In genomic region chr19:10045707-10046106, GRCm38 (mm10) we compare ENCODE assay signal across 24 mouse cellular contexts. TPM values are rescaled to one million over a fixed set of nuclear protein-coding genes. Genes with fewer than 3 reads are reported as not detected.
DNase-seq lines count a peak whose midpoint lies in the region; ATAC-seq and TF ChIP-seq lines count a peak whose summit lies in the region.
"Had no signal": no experiment of that assay in that cellular context is flagged by ENCODE, and none has a peak within 500 bp of the region (broad histone marks: within the 10 kb centered on the region; RNA-seq: fewer than 3 reads in every experiment).

No protein-coding gene starts in this region.

- H3K4me1 ChIP-seq in heart, embryonic 15.5 days (replicated peaks), result peaks cover 85% of the 10 kb centered on the region
- H3K4me1 ChIP-seq in heart, embryonic 10.5 days, result peaks cover 60% of the 10 kb centered on the region
- H3K4me1 ChIP-seq in G1E (ENCODE audit: insufficient read depth, low read depth, low read length), result peaks cover 98% of the 10 kb centered on the region

- 62% methylated on average over 2 of the region's 2 CpGs for WGBS in heart, embryonic 15.5 days
- 72% methylated on average over 2 of the region's 2 CpGs for WGBS in heart, embryonic 10.5 days

- no peak overlapping the region for H3K9ac ChIP-seq in heart, embryonic 15.5 days
- H3K9ac ChIP-seq: forebrain, embryonic 13.5 days; hindbrain, embryonic 12.5 days; neural tube, embryonic 12.5 days had no signal

- H3K36me3 ChIP-seq in heart, embryonic 15.5 days, result no peaks in the 10 kb centered on the region
- 0 out of 2 replicates have a peak, but pooled peaks cover 3% of the 10 kb centered on the region for H3K36me3 ChIP-seq in heart, embryonic 10.5 days
- peaks cover 67% of the 10 kb centered on the region for H3K36me3 ChIP-seq in G1E (replicated peaks)
- H3K36me3 ChIP-seq: hindbrain, embryonic 12.5 days; neural tube, embryonic 12.5 days had no signal

- no peak overlapping the region for H3K4me2 ChIP-seq in heart, embryonic 15.5 days
- H3K4me2 ChIP-seq: forebrain, embryonic 13.5 days; hindbrain, embryonic 12.5 days; lung, embryonic 14.5 days; neural tube, embryonic 12.5 days had no signal

- H3K27ac ChIP-seq in heart, embryonic 15.5 days, result peak overlapping the region; percentile 66
- H3K27ac ChIP-seq in heart, embryonic 10.5 days, result no peak overlapping the region
- H3K27ac ChIP-seq: forebrain, embryonic 13.5 days; hindbrain, embryonic 12.5 days; left cerebral cortex, adult 2 months; neural tube, embryonic 12.5 days had no signal

- H3K27me3 ChIP-seq in heart, embryonic 15.5 days, result no peaks in the 10 kb centered on the region
- H3K27me3 ChIP-seq in heart, embryonic 10.5 days (ENCODE audit: insufficient read depth, poor library complexity, severe bottlenecking), result no peaks in the 10 kb centered on the region
- no peaks in the 10 kb centered on the region for H3K27me3 ChIP-seq in G1E (ENCODE audit: insufficient read depth, low read length)

- TF ChIP-seq CTCF in G1E (IDR thresholded peaks at IDR 0.05; ENCODE audit: low read depth, low read length), result no peak

- ATAC-seq in heart, embryonic 15.5 days (replicated peaks; ENCODE audit: insufficient number of reproducible peaks, insufficient read depth, low FRiP score, low read depth), result no peak
- ATAC-seq in G1E (ENCODE audit: extremely low read depth, insufficient number of reproducible peaks, low FRiP score, poor library complexity, severe bottlenecking), result peak; percentile 59
- peak; percentile 58 for ATAC-seq in megakaryocyte progenitor cell, adult 5-6 weeks (replicated peaks; ENCODE audit: poor library complexity)
- ATAC-seq: forebrain, embryonic 13.5 days; intestine, postnatal 0 days had no signal

- DNase-seq in heart, embryonic 10.5 days (ENCODE audit: low spot score), result no peak
- peak; percentile 67 for DNase-seq in G1E (ENCODE audit: low spot score)
- DNase-seq in c-Kit-positive CD71-positive TER-119-negative erythroid progenitor cells, embryonic 14.5 days (ENCODE audit: low read depth), result peak; percentile 68
- no peak for DNase-seq in cerebellum, adult 11-12 months
- no peak for DNase-seq in Muller cell, postnatal 12 days (ENCODE audit: inconsistent ontology term)
- DNase-seq: adrenal gland, postnatal 25 days; B cell, adult 2 months; cerebellum, adult 11 months; cerebellum, postnatal 10 days; gastrocnemius, postnatal 10 days; kidney, postnatal 4 days; lung, embryonic 14.5 days; midbrain, embryonic 14.5 days; right cerebral cortex, postnatal 14 days; spleen, adult 18-20 months had no signal

- no peaks in the 10 kb centered on the region for H3K9me3 ChIP-seq in heart, embryonic 15.5 days (replicated peaks)
- H3K9me3 ChIP-seq in heart, embryonic 10.5 days, result no peaks in the 10 kb centered on the region
- no peaks in the 10 kb centered on the region for H3K9me3 ChIP-seq in G1E (replicated peaks)
- H3K9me3 ChIP-seq: forebrain, embryonic 13.5 days; hindbrain, embryonic 12.5 days; megakaryocyte, embryonic 14.5 days; neural tube, embryonic 12.5 days had no signal

- H3K4me3 ChIP-seq in heart, embryonic 15.5 days, result no peak overlapping the region
- no peak overlapping the region for H3K4me3 ChIP-seq in heart, embryonic 10.5 days
- H3K4me3 ChIP-seq in G1E (ENCODE audit: low read depth, low read length), result peak overlapping the region; percentile 55; the same call in 1 of the 2 replicates
- H3K4me3 ChIP-seq: forebrain, embryonic 13.5 days; hindbrain, embryonic 12.5 days; left cerebral cortex, adult 2 months; neural tube, embryonic 12.5 days had no signal

RNA-seq across cellular contexts. Expression of gene Fads3, which starts 4.3 kb away (rescaled TPM):
- polyA plus RNA-seq in heart, embryonic 15.5 days (2015; fragmentation: Nextera tagmentation; extraction: Ambion mirVana), result 39.4 and 43.9 TPM in 2 replicates
- 16.5 and 19.0 TPM in 2 replicates for polyA plus RNA-seq in heart, embryonic 10.5 days (2016; fragmentation: Nextera tagmentation; extraction: Ambion mirVana)
- total RNA-seq in G1E (2014; fragmentation: Nextera tagmentation) (32.8 and 41.8 TPM in 2 replicates), G1E (2017) (17.0 and 20.1 TPM in 2 replicates)
- 46.6 and 48.8 TPM in 2 replicates for polyA plus RNA-seq in G1E (2012)
- 1.4 and 2.1 TPM in 2 replicates for total RNA-seq in megakaryocyte progenitor cell, adult 5-6 weeks (2015)
- 2.1 and 2.8 TPM in 2 replicates for total RNA-seq in megakaryocyte progenitor cell, adult 5-6 weeks (2017)

RNA-seq across cellular contexts. Expression of gene Rab3il1, which starts 44.2 kb away (rescaled TPM):
- 21.8 and 30.0 TPM in 2 replicates for polyA plus RNA-seq in heart, embryonic 15.5 days (2015; fragmentation: Nextera tagmentation; extraction: Ambion mirVana)
- polyA plus RNA-seq in heart, embryonic 10.5 days (2016; fragmentation: Nextera tagmentation; extraction: Ambion mirVana), result 51.5 and 57.6 TPM in 2 replicates
- 4.7 and 25.4 TPM in 2 replicates for total RNA-seq in G1E (2014; fragmentation: Nextera tagmentation)
- 2.7 and 3.1 TPM in 2 replicates for total RNA-seq in G1E (2017)
- 4.0 and 4.2 TPM in 2 replicates for polyA plus RNA-seq in G1E (2012)
- total RNA-seq in megakaryocyte progenitor cell, adult 5-6 weeks (2015), result 3.0 and 4.6 TPM in 2 replicates
- total RNA-seq in megakaryocyte progenitor cell, adult 5-6 weeks (2017), result 3.4 and 3.9 TPM in 2 replicates

RNA-seq across cellular contexts. Expression of gene Best1, which starts 44.3 kb away (rescaled TPM):
- polyA plus RNA-seq in heart, embryonic 15.5 days (2015; fragmentation: Nextera tagmentation; extraction: Ambion mirVana), result 0.19 and 0.25 TPM in 2 replicates
- 0.73 and 0.95 TPM in 2 replicates for polyA plus RNA-seq in heart, embryonic 10.5 days (2016; fragmentation: Nextera tagmentation; extraction: Ambion mirVana)
- total RNA-seq in G1E (2014; fragmentation: Nextera tagmentation), result not detected in 2 replicates
- 0.22 TPM in 1 of 2 replicates, not detected in the other for total RNA-seq in G1E (2017)
- 0.03 TPM in 1 of 2 replicates, not detected in the other for polyA plus RNA-seq in G1E (2012)
- total RNA-seq in megakaryocyte progenitor cell, adult 5-6 weeks (2015), result 0.15 and 1.1 TPM in 2 replicates
- total RNA-seq in megakaryocyte progenitor cell, adult 5-6 weeks (2017), result not detected in 2 replicates
- total RNA-seq: granulocyte monocyte progenitor cell, adult 5-6 weeks had no signal

RNA-seq across cellular contexts. Expression of gene Fads2, which starts 55.8 kb away (rescaled TPM):
- 29.3 and 48.4 TPM in 2 replicates for polyA plus RNA-seq in heart, embryonic 15.5 days (2015; fragmentation: Nextera tagmentation; extraction: Ambion mirVana)
- polyA plus RNA-seq in heart, embryonic 10.5 days (2016; fragmentation: Nextera tagmentation; extraction: Ambion mirVana), result 72.7 and 87.6 TPM in 2 replicates
- total RNA-seq in G1E (2014; fragmentation: Nextera tagmentation), result 223 and 226 TPM in 2 replicates
- 182 and 199 TPM in 2 replicates for total RNA-seq in G1E (2017)
- polyA plus RNA-seq in G1E (2012), result 223 and 275 TPM in 2 replicates
- 7.7 and 10.4 TPM in 2 replicates for total RNA-seq in megakaryocyte progenitor cell, adult 5-6 weeks (2015)
- total RNA-seq in megakaryocyte progenitor cell, adult 5-6 weeks (2017), result 6.3 and 13.7 TPM in 2 replicates

Comparison
In these comparisons a context has a peak if more than half of its experiments do, and no peak if none do; other contexts are left out.
1. DNase-seq: peak in G1E (single experiment) and c-Kit-positive CD71-positive TER-119-negative erythroid progenitor cells, embryonic 14.5 days (single experiment); none in heart, embryonic 10.5 days (single experiment), cerebellum, adult 11-12 months (single experiment) and Muller cell, postnatal 12 days (single experiment).